Mouse (Mus musculus): Measurements from ENCODE around the gene Peli1.

DNA sequence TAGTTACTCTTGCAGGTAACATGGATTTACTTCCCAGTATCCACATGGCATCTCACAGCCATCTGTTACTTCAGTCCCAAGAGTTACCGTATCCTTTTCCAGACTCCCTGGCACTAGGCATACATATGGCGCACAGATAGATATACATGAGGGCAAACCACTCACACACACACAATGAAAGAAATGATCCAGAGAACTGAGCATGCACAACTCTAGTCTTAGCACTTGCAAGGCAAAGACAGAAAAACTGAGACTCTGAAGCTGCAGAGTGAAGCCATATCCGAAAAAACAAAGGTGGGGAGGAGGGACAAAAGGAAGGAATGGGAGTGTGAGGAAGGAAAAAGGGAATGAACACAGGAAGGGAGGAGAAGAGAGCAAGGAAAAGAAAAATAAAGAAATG is 27.8 kb upstream of the Peli1 start:
- TF ChIP-seq CTCF (conservative IDR thresholded peaks at IDR 0.05; ENCODE audit: low read length) (no peak), POU5F1 (IDR thresholded peaks at IDR 0.05; ENCODE audit: borderline replicate concordance, low read length) (no peak), NANOG (IDR thresholded peaks at IDR 0.05; ENCODE audit: borderline replicate concordance, low read length) (no peak)
